Mouse (Mus musculus): Measurements from ENCODE around the gene Btbd1. TPM values are rescaled to one million over a fixed set of nuclear protein-coding genes. Genes with fewer than 3 reads are reported as not detected.

Btbd1 gene
- polyA plus RNA-seq, 1 experiment = 72.5 TPM

GRCm38 (mm10) chr7:81828681-81829378 lies 401 bp downstream of the Btbd1 start:
- Histone ChIP-seq H3K27ac (ENCODE audit: insufficient read depth, low read length) (no peak overlapping the region), H3K4me3 (replicated peaks; ENCODE audit: insufficient read depth, low read depth, low read length) (peak overlapping the region; percentile 58), H3K4me1 (ENCODE audit: control insufficient read depth, insufficient read depth, low read length) (no peaks in the 10 kb centered on the region), H3K27me3 (ENCODE audit: control insufficient read depth, insufficient read depth, low read length) (no peaks in the 10 kb centered on the region; the same call in 1 of the 2 replicates)
- under 1% methylated on average over 88 of the region's 91 CpGs for WGBS
- TF ChIP-seq POLR2A (IDR thresholded peaks at IDR 0.05; ENCODE audit: borderline replicate concordance, insufficient read depth, low read length) = no peak
- no peak for TF ChIP-seq CTCF (IDR thresholded peaks at IDR 0.05; ENCODE audit: borderline replicate concordance, insufficient read depth, low read depth, low read length)
- peak; percentile 28 to 65 for DNase-seq

GRCm38 (mm10) chr7:81827806-81828667 lies 1.2 kb downstream of the Btbd1 start:
- 39% methylated on average over 17 of the region's 17 CpGs for WGBS
- TF ChIP-seq CTCF (IDR thresholded peaks at IDR 0.05; ENCODE audit: borderline replicate concordance, insufficient read depth, low read depth, low read length) (no peak), POLR2A (IDR thresholded peaks at IDR 0.05; ENCODE audit: borderline replicate concordance, insufficient read depth, low read length) (no peak)
- no peaks in the 10 kb centered on the region; the same call in 1 of the 2 replicates for H3K27me3 ChIP-seq (ENCODE audit: control insufficient read depth, insufficient read depth, low read length)
- H3K27ac ChIP-seq (ENCODE audit: insufficient read depth, low read length) = no peak overlapping the region
- peak overlapping the region; percentile 58 for H3K4me3 ChIP-seq (replicated peaks; ENCODE audit: insufficient read depth, low read depth, low read length)
- no peaks in the 10 kb centered on the region for H3K4me1 ChIP-seq (ENCODE audit: control insufficient read depth, insufficient read depth, low read length)
- DNase-seq = peak in 1 of 2 experiments; percentile 5

- Histone ChIP-seq H3K4me1 (ENCODE audit: control insufficient read depth, insufficient read depth, low read length) (no peaks in the 10 kb centered on the region), H3K4me3 (replicated peaks; ENCODE audit: insufficient read depth, low read depth, low read length) (no peak overlapping the region), H3K27me3 (ENCODE audit: control insufficient read depth, insufficient read depth, low read length) (no peaks in the 10 kb centered on the region), H3K27ac (ENCODE audit: insufficient read depth, low read length) (no peak overlapping the region)
- no peak for TF ChIP-seq POLR2A (IDR thresholded peaks at IDR 0.05; ENCODE audit: borderline replicate concordance, insufficient read depth, low read length)
- WGBS = 11% methylated on average over 3 of the region's 3 CpGs
- DNase-seq = no peak
These were observed 3.9 kb downstream of the Btbd1 start for GRCm38 (mm10) chr7:81825381-81825780.

GRCm38 (mm10) chr7:81824906-81825305 lies 4.3 kb downstream of the Btbd1 start:
- DNase-seq = no peak
- TF ChIP-seq CTCF (IDR thresholded peaks at IDR 0.05; ENCODE audit: borderline replicate concordance, insufficient read depth, low read depth, low read length) (no peak), POLR2A (IDR thresholded peaks at IDR 0.05; ENCODE audit: borderline replicate concordance, insufficient read depth, low read length) (no peak)
- WGBS = 85% methylated on average over 3 of the region's 3 CpGs
- no peak overlapping the region for H3K27ac ChIP-seq (ENCODE audit: insufficient read depth, low read length)
- no peaks in the 10 kb centered on the region for H3K4me1 ChIP-seq (ENCODE audit: control insufficient read depth, insufficient read depth, low read length)
- no peak overlapping the region for H3K4me3 ChIP-seq (replicated peaks; ENCODE audit: insufficient read depth, low read depth, low read length)
- H3K27me3 ChIP-seq (ENCODE audit: control insufficient read depth, insufficient read depth, low read length) = no peaks in the 10 kb centered on the region

GRCm38 (mm10) chr7:81806067-81806466 lies 23.2 kb downstream of the Btbd1 start:
- no peak for DNase-seq
- Histone ChIP-seq H3K27me3 (ENCODE audit: control insufficient read depth, insufficient read depth, low read length) (no peaks in the 10 kb centered on the region), H3K27ac (ENCODE audit: insufficient read depth, low read length) (no peak overlapping the region), H3K4me3 (replicated peaks; ENCODE audit: insufficient read depth, low read depth, low read length) (no peak overlapping the region), H3K4me1 (ENCODE audit: control insufficient read depth, insufficient read depth, low read length) (no peaks in the 10 kb centered on the region)
- TF ChIP-seq POLR2A (IDR thresholded peaks at IDR 0.05; ENCODE audit: borderline replicate concordance, insufficient read depth, low read length) = no peak
- no peak for TF ChIP-seq CTCF (IDR thresholded peaks at IDR 0.05; ENCODE audit: borderline replicate concordance, insufficient read depth, low read depth, low read length)
- WGBS = 85% methylated on average over 5 of the region's 5 CpGs

GRCm38 (mm10) chr7:81789095-81789757 lies 40.0 kb downstream of the Btbd1 start, which contains the start of gene 3110040N11Rik:
Gene 3110040N11Rik (minus strand): TSS chr7:81789478.
- peak; percentile 59 for TF ChIP-seq CTCF (IDR thresholded peaks at IDR 0.05; ENCODE audit: borderline replicate concordance, insufficient read depth, low read depth, low read length)
- TF ChIP-seq POLR2A (IDR thresholded peaks at IDR 0.05; ENCODE audit: borderline replicate concordance, insufficient read depth, low read length) = peak; percentile 95
- H3K4me3 ChIP-seq (replicated peaks; ENCODE audit: insufficient read depth, low read depth, low read length) = peak within 1 kb of the TSS; percentile 85
- H3K27me3 ChIP-seq (ENCODE audit: control insufficient read depth, insufficient read depth, low read length) = no peaks in the 10 kb centered on the region
- H3K4me1 ChIP-seq (ENCODE audit: control insufficient read depth, insufficient read depth, low read length) = peaks cover 5% of the 10 kb centered on the region
- peak within 1 kb of the TSS; percentile 92 for H3K27ac ChIP-seq (ENCODE audit: insufficient read depth, low read length)
- DNase-seq = peak; percentile 88 to 89
- under 1% methylated on average over 38 of the region's 38 CpGs for WGBS

GRCm38 (mm10) chr7:81788536-81788935 lies 40.7 kb downstream of the Btbd1 start:
- Histone ChIP-seq H3K27me3 (ENCODE audit: control insufficient read depth, insufficient read depth, low read length) (no peaks in the 10 kb centered on the region), H3K4me3 (replicated peaks; ENCODE audit: insufficient read depth, low read depth, low read length) (peak overlapping the region; percentile 85), H3K27ac (ENCODE audit: insufficient read depth, low read length) (peak overlapping the region; percentile 92), H3K4me1 (ENCODE audit: control insufficient read depth, insufficient read depth, low read length) (peaks cover 5% of the 10 kb centered on the region)
- DNase-seq = peak; percentile 27 to 38
- WGBS = 3% methylated on average over 5 of the region's 5 CpGs
- TF ChIP-seq POLR2A (IDR thresholded peaks at IDR 0.05; ENCODE audit: borderline replicate concordance, insufficient read depth, low read length) (no peak), CTCF (IDR thresholded peaks at IDR 0.05; ENCODE audit: borderline replicate concordance, insufficient read depth, low read depth, low read length) (no peak)
